Mouse (Mus musculus) retina, postnatal 7 days (tissue): ENCODE data around the gene Wwtr1.

Experiments used
- DNase-seq: peaks from one replicate; pipeline ENCODE4 v3.0.0-alpha.2; 2012; ENCODE audit warnings: low read depth, low spot score

Wwtr1 gene

DNA sequence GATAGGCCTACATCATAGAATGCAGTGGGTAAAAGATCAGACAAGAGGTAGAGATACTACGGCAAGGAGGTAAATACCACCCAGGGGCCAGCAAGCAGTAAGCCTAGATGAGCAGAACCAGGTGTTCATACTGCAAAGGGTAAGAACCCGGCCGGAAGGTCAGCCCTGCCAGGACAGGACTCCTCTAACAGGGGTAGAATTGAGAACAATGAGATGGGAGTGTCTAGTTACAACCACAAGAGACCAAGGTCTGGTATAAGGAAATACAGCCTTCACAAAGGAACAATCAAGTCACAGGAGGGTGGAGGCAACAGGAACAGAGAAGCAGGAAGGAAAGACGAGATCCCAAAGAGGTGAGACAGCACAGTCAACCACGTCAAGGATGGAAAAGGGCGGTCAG, 16.9 kb downstream of the Wwtr1 start:
- DNase-seq, result no peak

DNA sequence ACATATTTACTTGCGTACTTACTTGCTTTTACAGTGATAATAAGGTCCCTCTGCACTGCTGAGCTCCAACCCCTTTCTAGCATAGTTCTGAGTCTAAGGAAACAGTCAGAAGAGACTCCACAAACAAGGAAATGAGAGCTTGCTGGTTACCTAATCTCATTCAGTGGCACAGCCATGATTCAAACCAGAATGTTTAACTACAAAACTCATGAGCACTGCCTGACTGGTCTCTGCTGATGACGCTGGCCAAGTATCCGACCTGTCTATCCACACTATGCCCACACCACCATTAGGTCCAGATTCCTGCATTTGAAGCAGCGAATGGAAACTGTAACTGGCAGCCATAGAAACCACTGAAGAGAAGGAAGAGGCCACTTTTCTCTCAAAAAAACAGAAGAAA, 18.3 kb downstream of the Wwtr1 start:
- DNase-seq, result no peak

- no peak for DNase-seq
Measured at GRCm38 (mm10) chr3:57555560-57555959, 20.1 kb downstream of the Wwtr1 start.

- no peak for DNase-seq
Measured at GRCm38 (mm10) chr3:57554890-57555239, 20.8 kb downstream of the Wwtr1 start.

DNA sequence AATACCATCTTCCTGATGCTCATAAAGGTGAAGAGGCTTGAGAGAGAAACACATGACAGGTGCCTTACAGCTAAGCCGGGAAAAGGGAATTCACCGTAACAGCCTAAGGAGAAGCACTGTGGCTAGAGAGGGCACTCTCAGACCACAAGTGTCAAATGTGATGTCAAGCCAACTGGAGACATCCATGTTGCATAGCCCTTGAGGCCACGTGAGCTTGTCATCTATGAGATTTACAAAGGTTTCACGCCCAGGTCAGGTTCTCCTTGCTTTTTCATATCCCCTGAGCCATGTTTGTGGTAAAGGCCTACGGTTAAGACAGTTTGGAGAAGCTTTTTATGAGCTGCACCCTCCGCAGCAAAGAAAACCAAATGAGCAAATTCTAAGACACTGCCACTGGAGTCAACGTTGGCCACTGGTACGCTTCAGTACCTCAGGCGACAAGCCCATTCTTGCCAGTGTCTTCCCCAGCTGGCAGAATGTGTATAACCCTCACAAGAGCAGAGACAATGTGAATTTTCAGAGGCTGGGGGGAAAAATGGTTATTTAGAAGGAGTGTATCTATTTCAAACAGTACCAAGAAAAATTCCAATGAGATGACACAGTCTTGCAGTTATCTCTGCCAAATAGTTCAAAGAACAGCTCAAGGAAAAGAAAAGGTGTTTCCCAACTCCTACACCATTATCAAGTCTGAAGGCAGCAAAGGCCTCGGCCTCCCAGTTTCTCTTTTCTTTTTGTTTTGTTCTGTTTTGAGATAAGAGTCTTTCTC, 21.4 kb downstream of the Wwtr1 start:
- no peak for DNase-seq

- no peak for DNase-seq
Measured at GRCm38 (mm10) chr3:57553108-57553507, 22.6 kb downstream of the Wwtr1 start.

DNA sequence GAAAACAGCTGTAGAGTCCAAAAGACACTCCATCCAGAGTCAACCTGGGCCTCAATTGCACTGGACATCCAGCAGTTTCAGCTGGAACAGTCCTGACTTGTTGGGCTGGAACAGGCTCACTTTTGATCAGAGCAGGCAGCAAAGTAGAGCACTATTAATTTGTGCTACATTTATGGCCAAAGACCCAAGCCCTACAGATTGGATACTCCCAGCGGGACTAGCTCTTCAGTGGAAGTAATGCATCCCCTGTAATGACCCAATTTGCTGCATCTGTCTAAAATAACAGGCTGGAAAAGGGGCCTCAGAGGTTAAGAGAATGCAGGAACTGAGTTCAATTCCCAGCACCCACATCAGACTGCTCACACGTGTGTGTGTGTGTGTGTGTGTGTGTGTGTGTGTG, 24.5 kb downstream of the Wwtr1 start:
- DNase-seq, result no peak

GRCm38 (mm10) chr3:57550468-57551185, 25.1 kb downstream of the Wwtr1 start:
- no peak for DNase-seq

- DNase-seq, result no peak
Measured at GRCm38 (mm10) chr3:57544154-57544553, 31.6 kb downstream of the Wwtr1 start.

DNA sequence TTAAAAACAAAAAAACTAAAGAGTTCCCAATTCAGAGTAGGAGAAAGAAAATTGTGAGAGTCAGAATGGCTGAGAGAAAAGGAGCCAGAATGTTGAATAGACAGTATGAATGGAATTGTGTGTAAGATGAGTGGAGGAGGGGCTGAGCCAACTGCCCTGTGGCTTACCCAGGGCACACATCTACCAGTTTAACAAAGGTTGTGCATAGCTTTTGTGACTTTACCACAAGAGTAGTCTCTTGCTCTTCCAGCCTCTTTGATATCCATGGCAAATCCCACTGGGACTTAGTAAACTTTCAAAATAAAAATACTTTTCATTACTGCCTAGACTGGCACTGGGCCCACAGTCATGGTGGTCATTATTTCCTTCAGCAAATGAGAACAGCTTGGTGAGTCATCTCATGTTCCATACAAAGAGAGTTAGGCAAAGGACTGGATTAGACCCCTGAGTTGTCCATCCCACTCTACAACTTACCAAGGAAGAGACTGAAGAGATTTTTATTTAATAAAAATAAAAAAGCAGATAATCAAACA, 32.8 kb downstream of the Wwtr1 start:
- no peak for DNase-seq

DNA sequence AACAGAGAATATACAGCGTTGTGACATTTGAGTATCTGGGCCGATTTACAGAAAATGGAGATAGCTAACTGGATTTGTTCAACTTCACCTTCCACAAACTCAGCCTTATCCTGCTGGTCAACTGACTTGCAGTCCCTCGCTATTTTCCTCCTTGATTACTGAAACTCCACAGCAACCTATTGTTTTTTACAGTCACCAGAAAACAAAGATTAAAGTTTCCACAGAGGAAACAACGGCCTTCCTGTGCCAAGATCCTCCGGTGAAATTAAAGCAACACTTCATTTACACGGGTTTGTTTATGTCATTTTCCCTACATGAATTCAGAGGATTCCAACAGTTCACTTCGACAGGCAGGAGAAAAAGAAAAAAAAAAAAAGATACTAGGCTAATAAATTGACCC, 34.5 kb downstream of the Wwtr1 start:
- no peak for DNase-seq

- peak; percentile 5 for DNase-seq
Measured at GRCm38 (mm10) chr3:57540474-57540873, 35.2 kb downstream of the Wwtr1 start.

DNA sequence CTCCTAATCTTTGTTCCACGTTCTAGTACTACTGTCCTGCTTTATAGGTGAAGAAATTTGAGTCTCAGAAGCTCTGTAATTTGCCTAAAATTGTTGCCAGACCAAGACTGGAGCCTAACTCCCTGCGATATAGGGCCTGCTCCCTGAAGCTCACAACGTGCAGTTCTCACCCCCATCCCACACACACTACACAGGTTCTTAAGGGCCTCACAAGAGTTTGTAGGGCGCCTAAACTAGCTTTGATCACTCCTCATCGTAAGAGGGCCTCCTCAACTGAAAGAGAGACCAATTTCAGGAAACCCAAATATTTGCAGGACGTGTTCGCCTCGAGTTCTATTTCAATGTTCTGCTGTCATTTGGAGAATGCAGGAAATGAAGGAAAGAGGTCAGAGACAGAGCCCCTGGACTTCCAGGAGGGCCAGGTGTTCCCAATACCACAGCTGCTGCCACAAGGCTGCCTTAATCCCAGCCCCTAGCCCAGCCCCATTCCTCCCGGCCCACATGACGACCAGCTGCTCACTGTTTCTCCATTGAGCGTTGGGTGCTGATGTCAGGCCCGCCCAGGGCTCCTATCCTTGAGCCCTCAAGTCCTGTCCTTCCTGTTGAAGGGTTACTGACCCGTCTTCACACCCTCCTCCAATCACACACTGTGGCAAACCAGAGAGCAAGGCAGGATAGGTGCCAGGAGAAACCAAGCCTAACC, 40.1 kb downstream of the Wwtr1 start:
- DNase-seq, result no peak

- DNase-seq, result no peak
Measured at GRCm38 (mm10) chr3:57534450-57534849, 41.3 kb downstream of the Wwtr1 start.

DNA sequence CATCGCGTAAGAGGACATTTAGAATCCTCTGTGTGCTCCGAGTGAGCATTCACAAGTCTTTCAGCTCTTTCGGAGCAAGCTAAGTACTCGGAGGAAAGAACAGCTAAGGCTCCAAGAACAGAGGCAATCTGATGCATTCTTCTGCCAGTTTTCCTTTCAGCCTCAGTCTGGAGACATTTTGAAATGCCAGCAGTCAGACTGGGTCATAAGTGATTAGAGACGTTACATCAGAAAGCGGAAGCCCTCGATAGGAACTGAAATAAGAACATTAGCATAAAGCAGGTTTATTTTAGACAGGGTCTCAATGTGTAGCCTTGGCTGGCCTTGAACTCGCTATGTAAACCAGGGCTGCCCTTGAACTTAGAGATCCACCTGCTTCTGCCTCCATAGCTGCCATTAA, 41.8 kb downstream of the Wwtr1 start:
- no peak for DNase-seq

DNA sequence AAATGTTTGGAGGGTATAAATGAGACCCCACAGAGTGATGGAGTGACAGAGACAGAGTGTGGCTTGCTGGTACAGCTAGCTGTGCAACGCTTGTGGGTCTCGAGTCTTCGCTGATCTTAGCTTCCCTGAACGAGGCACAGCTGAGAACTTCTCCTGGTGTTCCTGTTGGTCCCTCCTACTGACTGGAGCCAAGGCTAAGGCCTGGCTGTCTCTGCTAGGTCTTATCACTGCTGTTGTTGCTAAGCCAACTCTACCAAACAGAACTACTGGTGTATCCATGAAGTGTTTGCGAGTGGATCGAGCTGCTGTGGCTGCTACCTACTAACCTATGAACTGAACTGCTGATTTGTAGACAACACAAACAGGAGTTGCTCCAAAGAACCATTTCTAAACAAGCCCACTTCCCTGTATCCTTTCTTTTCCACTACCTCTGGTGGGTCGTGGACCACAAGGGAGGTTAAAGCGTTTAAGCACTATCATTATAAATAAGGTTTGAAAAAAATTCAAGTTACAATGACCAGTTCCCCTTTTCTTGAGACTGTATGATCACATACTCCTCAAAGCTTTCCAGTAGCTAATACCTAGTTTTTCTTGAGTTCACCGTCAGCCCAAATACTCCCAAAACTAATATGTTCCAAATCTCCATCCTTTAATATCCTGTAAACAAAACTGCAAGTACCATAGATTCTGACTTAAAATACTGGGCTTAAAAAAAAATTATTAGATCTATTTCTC, 42.6 kb downstream of the Wwtr1 start:
- DNase-seq, result no peak

- DNase-seq, result no peak
Measured at GRCm38 (mm10) chr3:57530836-57531235, 44.9 kb downstream of the Wwtr1 start.

GRCm38 (mm10) chr3:57530221-57530620, 45.5 kb downstream of the Wwtr1 start:
- DNase-seq, result no peak

- no peak for DNase-seq
Measured at GRCm38 (mm10) chr3:57527154-57527553, 48.6 kb downstream of the Wwtr1 start.

DNA sequence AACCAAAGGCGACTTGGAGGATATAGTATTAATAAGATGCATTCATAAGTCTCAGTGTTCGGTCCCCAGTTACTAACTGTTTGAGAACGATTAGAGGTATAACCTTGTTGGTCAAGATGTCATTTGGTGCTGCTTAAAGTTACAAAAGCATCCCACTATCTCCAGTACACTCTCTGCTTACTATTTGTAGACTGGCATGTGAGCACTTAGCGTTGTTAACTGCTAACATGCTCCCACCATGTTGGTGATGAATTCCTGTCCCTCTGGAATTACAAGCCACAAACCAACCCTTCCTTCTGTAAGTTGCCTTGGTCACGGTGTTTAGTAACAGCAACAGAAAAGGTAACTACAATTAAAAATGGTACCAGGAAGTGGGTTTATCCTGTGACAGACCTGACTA, 52.6 kb downstream of the Wwtr1 start:
- DNase-seq, result no peak

DNA sequence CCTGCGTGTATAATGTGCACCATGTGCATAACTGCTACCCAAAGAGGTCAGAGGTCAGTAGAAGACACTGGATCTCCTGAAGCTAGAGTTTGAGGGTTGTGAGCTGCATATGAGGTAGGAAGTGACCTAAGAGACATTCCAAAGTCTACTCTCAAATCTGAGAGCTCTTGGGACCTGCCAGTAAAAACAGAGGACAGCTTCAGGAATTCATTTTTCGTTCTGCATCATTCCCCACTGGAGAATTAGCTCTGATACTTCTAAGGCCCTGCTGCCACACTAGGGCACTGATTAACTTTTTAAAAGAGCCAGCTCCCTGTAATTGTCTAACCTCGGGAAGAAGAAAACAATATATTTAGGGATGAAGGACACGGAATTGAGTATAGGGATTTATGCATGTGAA, 53.8 kb downstream of the Wwtr1 start:
- DNase-seq, result no peak

DNA sequence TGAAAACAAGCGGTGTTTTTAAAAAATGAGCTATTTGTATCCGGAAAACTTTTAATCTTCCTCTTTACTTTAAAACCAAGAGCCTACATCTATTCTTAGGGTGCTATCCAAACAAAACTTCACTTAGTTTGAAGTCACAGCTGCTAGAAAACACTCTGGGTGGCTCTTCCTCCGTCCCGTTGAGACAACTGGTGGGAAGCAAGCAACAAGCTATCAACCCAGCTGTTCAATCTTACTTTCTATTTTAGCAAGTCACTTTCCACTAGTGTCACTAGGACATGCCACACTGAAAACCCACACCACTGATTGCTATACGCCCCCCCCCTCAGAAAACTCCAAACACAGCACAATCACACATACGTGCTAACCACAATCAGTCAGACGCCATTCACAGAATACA, 55.7 kb downstream of the Wwtr1 start:
- DNase-seq, result no peak
